Mouse (Mus musculus) kidney, adult 2 months (tissue): ENCODE data around the gene Lrrc34. TPM values are rescaled to one million over a fixed set of nuclear protein-coding genes. Genes with fewer than 3 reads are reported as not detected.

Source experiments
- DNase-seq: peaks from one replicate; pipeline ENCODE4 v3.0.0; 2021
- H3K27ac ChIP-seq: fragments of 200-500 bp; 2 replicates; pipeline ENCODE4 v1.5.1; 2012; ENCODE audit warnings: low read depth, low read length, control low read depth, inconsistent platforms; ENCODE audit not compliant: insufficient read depth
- H3K27me3 ChIP-seq: fragments of 200-500 bp; replicated peaks from 2 replicates; pipeline ENCODE4 v1.6.1; 2012; ENCODE audit warnings: mild to moderate bottlenecking, moderate library complexity, low read length, inconsistent platforms; ENCODE audit not compliant: control insufficient read depth, insufficient read depth
- H3K36me3 ChIP-seq: fragments of 200-500 bp; 2 replicates; pipeline ENCODE4 v1.6.1; 2012; ENCODE audit warnings: mild to moderate bottlenecking, moderate library complexity, low read length, inconsistent platforms; ENCODE audit not compliant: control insufficient read depth, insufficient read depth
- H3K4me1 ChIP-seq: fragments of 200-500 bp; 2 replicates; pipeline ENCODE4 v1.6.1; 2011; ENCODE audit warnings: low read length; ENCODE audit not compliant: control insufficient read depth, insufficient read depth
- H3K4me3 ChIP-seq: fragments of 200-500 bp; 2 replicates; pipeline ENCODE4 v1.5.1; 2011; ENCODE audit warnings: mild to moderate bottlenecking, low read depth, low read length, control low read depth; ENCODE audit not compliant: insufficient read depth
- CTCF ChIP-seq: fragments of 200-500 bp; conservative IDR thresholded peaks from 2 replicates; pipeline ENCODE4 v1.5.1; 2011; ENCODE audit warnings: low read depth, mild to moderate bottlenecking, control low read depth, low read length, moderate library complexity, mixed read lengths; ENCODE audit not compliant: insufficient read depth, insufficient read length
- POLR2A ChIP-seq: fragments of 200-500 bp; IDR thresholded peaks from one replicate; pipeline ENCODE4 v1.6.1; 2011; ENCODE audit warnings: low read depth, low read length, control low read depth
- WGBS: fragments of 180-500 bp; shearing (Covaris S2); methylation state at CpG from one replicate; pipeline ENCODE4 v1.1.7; 2018; 5-methylcytosine and 5-hydroxymethylcytosine counted together
- polyA plus RNA-seq: library from polyadenylated mRNA; depleted of rRNA; stranded (reverse); fragments of >200 nt; gene quantifications from 2 replicates; pipeline ENCODE4 v1.2.3, GENCODE M21; 2012; rRNA removed

Lrrc34 gene
- 0.05 and 0.13 TPM in 2 replicates for polyA plus RNA-seq

DNA sequence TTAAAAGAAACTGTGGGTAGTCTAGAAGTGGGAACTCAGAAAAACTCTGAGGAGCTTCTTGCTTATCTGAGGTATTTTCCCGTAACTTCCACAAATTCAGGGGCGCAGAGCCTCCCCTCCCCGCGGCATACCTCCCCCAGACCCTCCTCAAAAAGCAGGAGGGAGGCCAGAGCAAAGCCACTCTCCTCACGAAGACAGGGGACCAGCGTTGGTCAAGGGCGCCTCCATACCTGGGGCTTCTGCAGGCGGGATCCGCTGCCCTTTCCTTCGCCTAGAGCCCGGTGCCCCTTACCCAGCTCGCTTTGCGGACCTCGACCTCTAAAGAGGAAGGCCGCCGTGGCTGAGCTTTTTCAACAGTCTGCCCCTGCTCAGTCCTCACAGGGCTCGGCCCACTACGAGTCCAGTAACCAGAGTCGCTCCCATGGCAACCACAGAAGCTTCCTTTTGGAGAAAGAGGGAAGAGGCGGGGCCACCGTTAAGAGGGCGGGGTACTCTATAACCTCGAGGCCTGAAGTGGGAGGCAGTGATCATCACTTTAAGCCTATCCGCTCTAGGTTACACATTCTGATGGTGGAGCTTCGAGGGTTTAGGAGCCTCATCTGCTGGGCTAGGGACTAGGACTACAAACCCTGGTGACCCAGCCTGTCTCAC is at the start of gene Lrrc34:
TSS of gene Lrrc34 (minus strand) at position 430 of the 651 bp plus-strand sequence.
- H3K4me3 ChIP-seq = no peak within 1 kb of the TSS
- DNase-seq = peak; percentile 41
- no peak within 1 kb of the TSS for H3K27ac ChIP-seq
- no peaks in the 10 kb centered on the region for H3K36me3 ChIP-seq
- no peaks in the 10 kb centered on the region for H3K4me1 ChIP-seq
- TF ChIP-seq POLR2A (no peak), CTCF (no peak)
- WGBS = 15% methylated on average over 25 of the region's 25 CpGs
- no peaks in the 10 kb centered on the region for H3K27me3 ChIP-seq

DNA sequence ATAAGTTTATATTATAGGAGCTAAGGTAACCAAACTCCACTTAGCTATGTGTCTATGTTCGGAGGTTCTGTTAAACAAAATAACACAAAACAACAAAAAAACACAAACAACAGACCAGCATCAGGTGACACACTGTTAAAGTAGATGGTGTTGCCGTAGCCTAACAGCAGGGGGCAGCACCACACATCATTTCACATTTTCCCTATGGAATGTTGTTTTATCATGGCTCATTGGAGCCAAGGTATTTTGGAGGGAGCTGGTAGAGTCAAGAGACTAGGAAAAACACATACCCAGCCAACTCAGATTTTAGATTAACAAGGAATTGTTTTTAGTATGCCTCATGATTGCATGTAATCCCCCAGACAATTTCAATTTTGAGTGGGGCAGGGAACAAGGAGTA is 48.7 kb upstream of the Lrrc34 start:
- Histone ChIP-seq H3K27ac (peak overlapping the region; percentile 99), H3K4me1 (peaks cover 3% of the 10 kb centered on the region; the same call in 1 of the 2 replicates), H3K4me3 (no peak overlapping the region), H3K36me3 (no peaks in the 10 kb centered on the region), H3K27me3 (no peaks in the 10 kb centered on the region)
- TF ChIP-seq CTCF = peak; percentile 85
- no peak for TF ChIP-seq POLR2A
- peak; percentile 89 for DNase-seq
- 2% methylated on average over 2 of the region's 2 CpGs for WGBS

DNA sequence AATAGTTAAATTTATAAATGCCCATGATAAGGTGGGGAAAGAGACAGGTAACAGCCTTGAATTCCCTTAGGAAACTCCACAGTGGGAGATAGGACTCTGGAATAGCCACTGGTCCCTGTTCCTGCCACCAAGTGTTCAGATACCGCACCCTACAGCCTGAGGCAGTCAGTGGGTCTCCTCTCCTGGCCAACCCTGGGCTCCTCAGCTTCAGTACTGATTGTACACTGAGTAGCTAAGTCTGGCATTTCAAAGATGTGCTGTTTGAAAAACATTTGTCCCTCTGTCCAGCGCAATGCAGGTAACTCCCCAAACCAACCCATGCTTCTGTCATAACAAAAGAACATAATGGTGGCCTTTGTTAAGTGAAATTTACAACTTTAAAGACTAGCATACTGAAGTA is 48.0 kb upstream of the Lrrc34 start:
- H3K27me3 ChIP-seq = no peaks in the 10 kb centered on the region
- H3K36me3 ChIP-seq = no peaks in the 10 kb centered on the region
- H3K4me3 ChIP-seq = no peak overlapping the region
- H3K27ac ChIP-seq = peak overlapping the region; percentile 77; the same call in 1 of the 2 replicates
- TF ChIP-seq CTCF = no peak
- TF ChIP-seq POLR2A = no peak
- WGBS = 89% methylated on average over 2 of the region's 2 CpGs
- peaks cover 3% of the 10 kb centered on the region; the same call in 1 of the 2 replicates for H3K4me1 ChIP-seq
- no peak for DNase-seq

DNA sequence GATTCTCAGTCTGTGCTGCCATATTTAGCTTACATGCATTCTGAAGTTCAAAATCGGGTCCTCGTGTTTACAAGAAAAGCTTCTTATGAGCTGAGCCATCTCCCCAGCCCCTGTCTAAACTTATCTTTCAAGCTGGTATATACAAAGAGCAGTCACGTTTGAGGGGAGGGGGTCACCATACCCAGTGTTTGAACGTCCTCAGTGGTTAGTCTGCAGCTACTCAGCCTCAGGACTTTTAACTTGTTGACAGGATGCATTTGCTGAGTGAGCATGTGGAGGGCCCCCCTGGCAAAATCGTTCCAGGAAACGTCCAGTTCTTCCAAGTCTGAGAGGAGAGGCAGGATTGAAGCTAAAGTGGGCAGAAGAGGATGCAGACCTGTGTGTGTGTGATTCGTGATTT is 43.3 kb upstream of the Lrrc34 start:
- no peak for TF ChIP-seq CTCF
- TF ChIP-seq POLR2A = no peak
- no peak overlapping the region for H3K4me3 ChIP-seq

DNA sequence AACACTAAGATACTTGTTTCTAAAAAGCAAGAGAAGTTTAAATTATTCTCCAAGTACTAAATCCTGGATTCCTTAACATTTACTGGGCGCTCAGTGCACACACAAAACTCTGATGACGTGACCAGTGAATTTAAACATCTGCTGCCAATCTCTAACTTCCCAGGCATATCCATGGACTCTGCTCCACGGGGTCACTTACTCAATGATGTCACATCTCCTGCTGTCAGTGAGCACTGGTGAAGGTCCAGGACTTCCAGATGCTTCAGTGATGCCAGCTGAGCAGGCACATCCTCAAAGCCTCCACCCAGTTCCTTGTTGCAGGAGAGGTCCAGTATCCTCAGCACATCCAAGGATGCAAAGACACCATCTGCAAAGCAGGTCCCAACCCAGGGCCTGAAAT is 39.5 kb upstream of the Lrrc34 start:
- Histone ChIP-seq H3K27me3 (no peaks in the 10 kb centered on the region), H3K27ac (no peak overlapping the region), H3K4me1 (no peaks in the 10 kb centered on the region), H3K4me3 (no peak overlapping the region), H3K36me3 (no peaks in the 10 kb centered on the region)
- WGBS = 75% methylated on average over 3 of the region's 3 CpGs
- no peak for DNase-seq
- TF ChIP-seq POLR2A (no peak), CTCF (no peak)

More for the DNA sequence above, 43.3 kb upstream of the Lrrc34 start:
- Histone ChIP-seq H3K27me3 (no peaks in the 10 kb centered on the region), H3K27ac (no peak overlapping the region), H3K4me1 (no peaks in the 10 kb centered on the region), H3K36me3 (no peaks in the 10 kb centered on the region)
- WGBS = 64% methylated on average over 7 of the region's 7 CpGs
- DNase-seq = no peak

DNA sequence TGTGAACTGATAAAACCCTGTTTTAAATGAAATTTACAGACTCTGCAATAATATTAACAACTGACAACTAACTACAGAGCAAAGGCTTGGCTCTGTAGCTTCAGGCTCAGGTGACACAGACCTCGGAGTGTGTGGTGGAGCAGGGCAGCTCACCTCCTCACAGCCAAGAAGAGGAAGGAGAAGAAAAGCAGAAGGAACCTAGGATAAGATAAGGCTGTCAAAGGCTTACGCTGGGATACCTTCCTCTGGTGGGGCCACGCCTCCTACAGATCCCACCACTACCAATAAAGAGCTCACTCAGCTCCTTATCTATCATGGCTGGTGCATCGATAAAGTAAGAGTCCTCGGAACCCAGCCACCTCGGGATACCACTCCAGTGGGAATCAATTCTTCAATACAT is 35.5 kb upstream of the Lrrc34 start:
- Histone ChIP-seq H3K4me1 (no peaks in the 10 kb centered on the region), H3K27ac (no peak overlapping the region), H3K4me3 (no peak overlapping the region), H3K27me3 (no peaks in the 10 kb centered on the region), H3K36me3 (no peaks in the 10 kb centered on the region)
- no peak for DNase-seq
- TF ChIP-seq POLR2A (no peak), CTCF (no peak)
- WGBS = 89% methylated on average over 6 of the region's 6 CpGs

DNA sequence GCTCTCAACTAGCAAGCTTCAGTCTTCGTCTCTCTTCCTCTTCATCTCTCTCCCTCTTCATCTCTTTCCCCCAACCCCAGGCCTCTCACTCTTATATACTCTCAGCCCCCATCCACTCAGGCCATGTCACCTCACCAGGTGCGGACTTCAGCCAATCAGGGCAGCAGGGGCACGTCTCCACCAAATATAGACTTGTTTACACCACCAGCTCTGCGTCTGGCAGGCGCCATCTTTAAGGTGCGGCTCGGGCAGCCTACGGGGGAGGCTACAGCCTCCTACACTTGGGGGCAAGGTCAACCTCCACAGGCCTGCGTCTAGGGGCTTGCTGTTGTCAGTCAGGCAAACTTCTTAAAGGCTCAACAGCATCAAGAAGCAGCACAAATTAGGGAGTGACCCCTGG is 10.8 kb upstream of the Lrrc34 start:
- 80% methylated on average over 9 of the region's 9 CpGs for WGBS
- no peak for TF ChIP-seq CTCF
- no peak for TF ChIP-seq POLR2A
- H3K4me1 ChIP-seq = no peaks in the 10 kb centered on the region

More for the DNA sequence above, 10.8 kb upstream of the Lrrc34 start:
- no peaks in the 10 kb centered on the region for H3K36me3 ChIP-seq
- no peak overlapping the region for H3K4me3 ChIP-seq
- DNase-seq = no peak
- H3K27me3 ChIP-seq = no peaks in the 10 kb centered on the region
- H3K27ac ChIP-seq = no peak overlapping the region
